Mouse (Mus musculus) midbrain, embryonic 13.5 days (tissue): Measurements from ENCODE around the gene Pmm2. TPM values are rescaled to one million over a fixed set of nuclear protein-coding genes. Genes with fewer than 3 reads are reported as not detected.

Source experiments
- ATAC-seq: fragments of 200-750 bp; cut with Nextera tagmentation; 2 replicates; pipeline ENCODE4 v1.8.0; 2017; ENCODE audit warnings: mild to moderate bottlenecking, moderate TSS enrichment, moderate library complexity
- H3K27ac ChIP-seq: fragments of 300-500 bp; sonication (generic); 2 replicates; pipeline ENCODE4 v1.5.1; 2015; ENCODE audit warnings: inconsistent platforms, mild to moderate bottlenecking, moderate library complexity
- H3K27me3 ChIP-seq: fragments of 300-500 bp; sonication (generic); 2 replicates; pipeline ENCODE4 v1.6.1; 2015; ENCODE audit warnings: mild to moderate bottlenecking, inconsistent platforms
- H3K36me3 ChIP-seq: fragments of 300-500 bp; sonication (generic); 2 replicates; pipeline ENCODE4 v1.6.1; 2015; ENCODE audit warnings: mild to moderate bottlenecking, inconsistent platforms
- H3K4me1 ChIP-seq: fragments of 300-500 bp; sonication (generic); replicated peaks from 2 replicates; pipeline ENCODE4 v1.6.1; 2015; ENCODE audit warnings: inconsistent platforms
- H3K4me2 ChIP-seq: fragments of 300-500 bp; sonication (generic); replicated peaks from 2 replicates; pipeline ENCODE4 v1.6.1; 2015; ENCODE audit warnings: moderate library complexity, mild to moderate bottlenecking, inconsistent platforms
- H3K4me3 ChIP-seq: fragments of 300-500 bp; sonication (generic); replicated peaks from 2 replicates; pipeline ENCODE4 v1.5.1; 2015; ENCODE audit warnings: mild to moderate bottlenecking, inconsistent platforms
- H3K9ac ChIP-seq: fragments of 300-500 bp; sonication (generic); replicated peaks from 2 replicates; pipeline ENCODE4 v1.6.1; 2015; ENCODE audit warnings: mild to moderate bottlenecking, inconsistent platforms
- H3K9me3 ChIP-seq: fragments of 300-500 bp; sonication (generic); 2 replicates; pipeline ENCODE4 v1.6.1; 2016; ENCODE audit warnings: mild to moderate bottlenecking, inconsistent platforms
- WGBS: fragments of 180-500 bp; shearing (Covaris S2); methylation state at CpG from one replicate; pipeline ENCODE4 v1.1.7; 2015; 5-methylcytosine and 5-hydroxymethylcytosine counted together
- polyA plus RNA-seq: library from polyadenylated mRNA; unstranded; fragments of >200 nt; fragmentation: Nextera tagmentation; extraction: Ambion mirVana; gene quantifications from 2 replicates; pipeline ENCODE4 v1.2.1, GENCODE M21; 2015

Gene Pmm2
- polyA plus RNA-seq, 1 experiment from 2014 or later = 54.0 TPM

GRCm38 (mm10) chr16:8672811-8673210 lies 35.3 kb downstream of the Pmm2 start:
- Histone ChIP-seq H3K4me2 (peak overlapping the region; percentile 91), H3K4me3 (no peak overlapping the region), H3K9me3 (no peaks in the 10 kb centered on the region), H3K27ac (no peak overlapping the region), H3K4me1 (peaks cover 34% of the 10 kb centered on the region), H3K36me3 (no peaks in the 10 kb centered on the region), H3K9ac (no peak overlapping the region; the same call in 1 of the 2 replicates), H3K27me3 (peaks cover 13% of the 10 kb centered on the region)
- no peak for ATAC-seq

- H3K4me3 ChIP-seq = no peak overlapping the region
- ATAC-seq = no peak
- WGBS = 71% methylated on average over 6 of the region's 6 CpGs
Measured at GRCm38 (mm10) chr16:8673343-8673742, 35.9 kb downstream of the Pmm2 start.

DNA sequence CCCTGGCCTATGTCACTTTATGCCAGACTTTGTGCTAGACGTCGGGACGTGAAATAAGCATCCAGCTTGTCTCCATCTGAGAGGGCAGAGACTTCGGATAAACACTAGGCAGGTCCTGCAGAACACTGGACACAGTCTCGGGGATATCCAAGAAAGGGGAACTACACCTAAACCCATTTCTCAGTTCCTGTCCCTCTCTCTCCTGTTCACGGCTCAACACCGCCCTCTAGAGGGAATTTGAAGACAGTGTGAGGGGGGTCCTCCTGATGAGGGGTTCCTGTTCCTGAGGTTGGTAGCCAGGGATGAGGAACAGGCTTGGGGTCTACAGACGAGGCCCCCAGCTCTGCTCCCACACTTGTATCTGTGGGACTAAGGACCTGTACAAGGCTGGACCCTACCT lies 36.7 kb downstream of the Pmm2 start:
- Histone ChIP-seq H3K4me2 (no peak overlapping the region), H3K4me1 (peaks cover 20% of the 10 kb centered on the region), H3K36me3 (no peaks in the 10 kb centered on the region), H3K4me3 (no peak overlapping the region), H3K27me3 (peaks cover 13% of the 10 kb centered on the region), H3K9ac (no peak overlapping the region), H3K27ac (no peak overlapping the region), H3K9me3 (no peaks in the 10 kb centered on the region)
- WGBS = 2% methylated on average over 8 of the region's 8 CpGs
- ATAC-seq = no peak

More at GRCm38 (mm10) chr16:8673343-8673742, 35.9 kb downstream of the Pmm2 start:
- H3K4me2 ChIP-seq = no peak overlapping the region
- peaks cover 13% of the 10 kb centered on the region for H3K27me3 ChIP-seq
- no peaks in the 10 kb centered on the region for H3K36me3 ChIP-seq
- peaks cover 29% of the 10 kb centered on the region for H3K4me1 ChIP-seq
- no peak overlapping the region for H3K9ac ChIP-seq
- no peak overlapping the region for H3K27ac ChIP-seq
- H3K9me3 ChIP-seq = no peaks in the 10 kb centered on the region

- H3K9ac ChIP-seq = no peak overlapping the region
- H3K27me3 ChIP-seq = peaks cover 13% of the 10 kb centered on the region
- no peak overlapping the region for H3K27ac ChIP-seq
- peaks cover 6% of the 10 kb centered on the region for H3K4me1 ChIP-seq
- H3K9me3 ChIP-seq = no peaks in the 10 kb centered on the region
- ATAC-seq = no peak
- no peak overlapping the region for H3K4me3 ChIP-seq
- no peak overlapping the region for H3K4me2 ChIP-seq
- 81% methylated on average over 8 of the region's 8 CpGs for WGBS
- no peaks in the 10 kb centered on the region for H3K36me3 ChIP-seq
Measured at GRCm38 (mm10) chr16:8675559-8675958, 38.1 kb downstream of the Pmm2 start.

GRCm38 (mm10) chr16:8676228-8676627 lies 38.8 kb downstream of the Pmm2 start:
- H3K27ac ChIP-seq = no peak overlapping the region
- no peaks in the 10 kb centered on the region; the same call in 1 of the 2 replicates for H3K4me1 ChIP-seq
- WGBS = 77% methylated on average over 2 of the region's 2 CpGs
- no peak overlapping the region for H3K9ac ChIP-seq
- H3K36me3 ChIP-seq = no peaks in the 10 kb centered on the region
- peaks cover 13% of the 10 kb centered on the region for H3K27me3 ChIP-seq
- ATAC-seq = no peak
- no peak overlapping the region for H3K4me3 ChIP-seq
- H3K9me3 ChIP-seq = no peaks in the 10 kb centered on the region
- no peak overlapping the region for H3K4me2 ChIP-seq

- H3K9me3 ChIP-seq = no peaks in the 10 kb centered on the region
- no peak overlapping the region for H3K4me3 ChIP-seq
- no peak overlapping the region for H3K9ac ChIP-seq
- H3K4me2 ChIP-seq = no peak overlapping the region
- peaks cover 13% of the 10 kb centered on the region for H3K27me3 ChIP-seq
- H3K27ac ChIP-seq = no peak overlapping the region
- H3K4me1 ChIP-seq = no peaks in the 10 kb centered on the region; the same call in 1 of the 2 replicates
- 56% methylated on average over 4 of the region's 4 CpGs for WGBS
- H3K36me3 ChIP-seq = no peaks in the 10 kb centered on the region
- peak; percentile 9; the same call in 1 of the 2 replicates for ATAC-seq
Measured at GRCm38 (mm10) chr16:8676800-8677199, 39.3 kb downstream of the Pmm2 start.

- 54% methylated on average over 5 of the region's 5 CpGs for WGBS
- H3K4me3 ChIP-seq = no peak overlapping the region
- H3K27ac ChIP-seq = no peak overlapping the region
- no peak overlapping the region for H3K4me2 ChIP-seq
- peaks cover 8% of the 10 kb centered on the region for H3K27me3 ChIP-seq
- no peaks in the 10 kb centered on the region for H3K4me1 ChIP-seq
- 0 out of 2 replicates have a peak, but pooled peaks cover 5% of the 10 kb centered on the region for H3K36me3 ChIP-seq
- H3K9ac ChIP-seq = no peak overlapping the region
- H3K9me3 ChIP-seq = no peaks in the 10 kb centered on the region
- ATAC-seq = no peak
Measured at GRCm38 (mm10) chr16:8678035-8678434, 40.6 kb downstream of the Pmm2 start.

- H3K4me2 ChIP-seq = no peak overlapping the region
- no peak overlapping the region for H3K27ac ChIP-seq
- peaks cover 2% of the 10 kb centered on the region; the same call in 1 of the 2 replicates for H3K27me3 ChIP-seq
- no peak for ATAC-seq
- H3K4me1 ChIP-seq = no peaks in the 10 kb centered on the region
- H3K36me3 ChIP-seq = peaks cover 9% of the 10 kb centered on the region; the same call in 1 of the 2 replicates
- no peak overlapping the region for H3K4me3 ChIP-seq
- H3K9me3 ChIP-seq = no peaks in the 10 kb centered on the region
- no peak overlapping the region for H3K9ac ChIP-seq
- 85% methylated on average over 4 of the region's 4 CpGs for WGBS
Measured at GRCm38 (mm10) chr16:8678676-8679075, 41.2 kb downstream of the Pmm2 start.

- Histone ChIP-seq H3K4me2 (no peak overlapping the region), H3K4me3 (no peak overlapping the region), H3K9me3 (no peaks in the 10 kb centered on the region), H3K4me1 (no peaks in the 10 kb centered on the region), H3K27ac (no peak overlapping the region), H3K9ac (no peak overlapping the region), H3K36me3 (peaks cover 12% of the 10 kb centered on the region; the same call in 1 of the 2 replicates), H3K27me3 (no peaks in the 10 kb centered on the region)
- WGBS = 91% methylated on average over 3 of the region's 3 CpGs
- ATAC-seq = no peak
Measured at GRCm38 (mm10) chr16:8679780-8680179, 42.3 kb downstream of the Pmm2 start.

GRCm38 (mm10) chr16:8680470-8680869 lies 43.0 kb downstream of the Pmm2 start, which contains the start of gene Gm5767:
Gm5767 (plus strand) TSS chr16:8680770.
- Histone ChIP-seq H3K4me3 (no peak within 1 kb of the TSS), H3K4me1 (no peaks in the 10 kb centered on the region), H3K36me3 (peaks cover 12% of the 10 kb centered on the region; the same call in 1 of the 2 replicates), H3K27me3 (no peaks in the 10 kb centered on the region), H3K9ac (no peak within 1 kb of the TSS), H3K9me3 (no peaks in the 10 kb centered on the region), H3K4me2 (no peak within 1 kb of the TSS), H3K27ac (no peak within 1 kb of the TSS)
- WGBS = 83% methylated on average over 5 of the region's 5 CpGs
- no peak for ATAC-seq

DNA sequence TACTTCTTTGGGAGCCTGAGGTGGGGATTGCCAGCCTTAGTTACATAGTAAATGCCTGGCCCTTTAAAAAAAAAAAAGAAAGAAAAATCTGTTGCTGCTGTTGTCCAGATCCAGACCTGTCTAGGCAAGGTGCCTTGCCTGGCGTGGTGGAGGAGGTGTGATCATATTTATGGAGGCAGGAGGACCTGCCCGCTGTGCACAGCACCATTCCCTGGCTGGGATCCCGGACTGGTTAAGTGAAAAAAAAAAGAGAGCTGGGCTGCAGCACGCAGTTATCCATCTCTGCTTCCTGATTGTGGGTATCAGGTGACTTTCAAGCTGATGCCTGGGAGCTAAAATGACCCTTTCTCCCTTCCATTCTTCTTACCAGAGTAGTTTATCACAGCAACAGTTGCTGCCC lies 47.6 kb downstream of the Pmm2 start:
- Histone ChIP-seq H3K27me3 (no peaks in the 10 kb centered on the region), H3K9me3 (no peaks in the 10 kb centered on the region), H3K27ac (no peak overlapping the region), H3K36me3 (peaks cover 43% of the 10 kb centered on the region), H3K4me1 (no peaks in the 10 kb centered on the region), H3K4me2 (no peak overlapping the region), H3K9ac (no peak overlapping the region), H3K4me3 (no peak overlapping the region)
- 86% methylated on average over 4 of the region's 4 CpGs for WGBS
- ATAC-seq = no peak

- WGBS = 61% methylated on average over 7 of the region's 7 CpGs
- Histone ChIP-seq H3K4me3 (no peak overlapping the region), H3K27ac (no peak overlapping the region), H3K4me1 (no peaks in the 10 kb centered on the region), H3K36me3 (peaks cover 55% of the 10 kb centered on the region), H3K9ac (0 out of 2 replicates have a peak overlapping the region, but pooled peaks have one; percentile 14), H3K4me2 (no peak overlapping the region), H3K27me3 (no peaks in the 10 kb centered on the region), H3K9me3 (no peaks in the 10 kb centered on the region)
- ATAC-seq = peak; percentile 47; the same call in 1 of the 2 replicates
Measured at GRCm38 (mm10) chr16:8686121-8686870, 48.8 kb downstream of the Pmm2 start.
